Mouse (Mus musculus): ENCODE data around the gene Ctdspl. TPM values are rescaled to one million over a fixed set of nuclear protein-coding genes. Genes with fewer than 3 reads are reported as not detected.

Gene Ctdspl
- polyA plus RNA-seq, 1 experiment from 2014 or later, result 21.3 TPM

GRCm38 (mm10) chr9:118924554-118925085 is 1.6 kb upstream of the Ctdspl start:
- ATAC-seq (replicated peaks; ENCODE audit: low FRiP score, low TSS enrichment, low read depth), result no peak
- WGBS, result 19% methylated on average over 16 of the region's 16 CpGs

GRCm38 (mm10) chr9:118925286-118926110 is 755 bp upstream of the Ctdspl start:
- DNase-seq (ENCODE audit: low spot score), result peak; percentile 96
- Histone ChIP-seq H3K9ac (ENCODE audit: low read length) (peak overlapping the region; percentile 66), H3K27ac (ENCODE audit: low read depth) (peak overlapping the region; percentile 63), H3K9me3 (ENCODE audit: control insufficient read depth, low read length) (no peaks in the 10 kb centered on the region), H3K4me3 (ENCODE audit: low read depth, low read length) (peak overlapping the region; percentile 88), H3K36me3 (ENCODE audit: control insufficient read depth, insufficient read depth, low read length) (0 out of 2 replicates have a peak, but pooled peaks cover 3% of the 10 kb centered on the region), H3K4me1 (replicated peaks; ENCODE audit: control insufficient read depth, insufficient read depth, low read length) (peaks cover 20% of the 10 kb centered on the region), H3K4me2 (ENCODE audit: low read length) (peak overlapping the region; percentile 96), H3K27me3 (replicated peaks; ENCODE audit: control insufficient read depth, insufficient read depth, low read length) (no peaks in the 10 kb centered on the region)
- WGBS, result under 1% methylated on average over 51 of the region's 53 CpGs
- peak; percentile 79 for ATAC-seq (replicated peaks; ENCODE audit: low FRiP score, low TSS enrichment, low read depth)

More at GRCm38 (mm10) chr9:118924554-118925085, 1.6 kb upstream of the Ctdspl start:
- no peak for DNase-seq (ENCODE audit: low spot score)
- H3K4me3 ChIP-seq (ENCODE audit: low read depth, low read length), result peak overlapping the region; percentile 88
- H3K36me3 ChIP-seq (ENCODE audit: control insufficient read depth, insufficient read depth, low read length), result no peaks in the 10 kb centered on the region
- peaks cover 17% of the 10 kb centered on the region for H3K4me1 ChIP-seq (replicated peaks; ENCODE audit: control insufficient read depth, insufficient read depth, low read length)
- H3K27me3 ChIP-seq (replicated peaks; ENCODE audit: control insufficient read depth, insufficient read depth, low read length), result no peaks in the 10 kb centered on the region
- peak overlapping the region; percentile 66; the same call in 1 of the 2 replicates for H3K9ac ChIP-seq (ENCODE audit: low read length)
- H3K4me2 ChIP-seq (ENCODE audit: low read length), result peak overlapping the region; percentile 96
- H3K27ac ChIP-seq (ENCODE audit: low read depth), result peak overlapping the region; percentile 63; the same call in 1 of the 2 replicates
- H3K9me3 ChIP-seq (ENCODE audit: control insufficient read depth, low read length), result no peaks in the 10 kb centered on the region

DNA sequence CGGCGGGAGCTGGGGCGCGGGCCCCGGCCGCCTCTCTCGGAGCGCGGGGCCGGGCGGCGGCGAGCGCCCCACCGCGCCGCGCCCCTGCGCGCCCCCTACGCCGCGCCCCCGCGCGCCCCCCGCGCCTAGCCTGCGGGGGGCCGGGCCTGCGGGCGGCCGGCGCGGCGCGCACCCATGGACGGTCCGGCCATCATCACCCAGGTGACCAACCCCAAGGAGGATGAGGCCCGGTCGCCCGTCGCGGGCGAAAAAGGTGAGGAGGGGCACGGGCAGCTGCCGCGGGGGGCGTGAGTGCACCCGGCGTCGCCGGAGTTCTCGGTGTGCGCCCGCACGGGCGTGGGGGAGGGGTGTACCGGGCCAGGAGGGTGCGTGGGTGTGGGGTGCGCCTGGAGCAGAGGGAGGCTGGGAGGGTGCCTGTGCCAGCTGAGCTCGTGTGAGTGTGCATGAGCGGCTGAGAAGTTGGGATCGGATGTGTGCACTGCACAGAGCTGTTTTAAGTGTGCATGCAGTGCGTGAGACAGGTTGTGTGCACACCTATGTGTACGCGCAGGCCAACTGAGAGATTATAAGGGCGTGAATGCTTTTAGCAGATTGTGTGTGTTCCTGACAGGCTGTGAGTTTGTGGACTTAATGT is 552 bp downstream of the Ctdspl start:
- WGBS, result 3% methylated on average over 39 of the region's 68 CpGs
- H3K27ac ChIP-seq (ENCODE audit: low read depth), result peak overlapping the region; percentile 63
- 0 out of 2 replicates have a peak, but pooled peaks cover 5% of the 10 kb centered on the region for H3K36me3 ChIP-seq (ENCODE audit: control insufficient read depth, insufficient read depth, low read length)
- no peaks in the 10 kb centered on the region for H3K9me3 ChIP-seq (ENCODE audit: control insufficient read depth, low read length)
- H3K4me2 ChIP-seq (ENCODE audit: low read length), result peak overlapping the region; percentile 96
- H3K4me3 ChIP-seq (ENCODE audit: low read depth, low read length), result peak overlapping the region; percentile 88
- ATAC-seq (replicated peaks; ENCODE audit: low FRiP score, low TSS enrichment, low read depth) (peak; percentile 12; the same call in 1 of the 2 replicates), DNase-seq (ENCODE audit: low spot score) (no peak)
- no peaks in the 10 kb centered on the region for H3K27me3 ChIP-seq (replicated peaks; ENCODE audit: control insufficient read depth, insufficient read depth, low read length)
- H3K9ac ChIP-seq (ENCODE audit: low read length), result peak overlapping the region; percentile 66
- peaks cover 20% of the 10 kb centered on the region for H3K4me1 ChIP-seq (replicated peaks; ENCODE audit: control insufficient read depth, insufficient read depth, low read length)

DNA sequence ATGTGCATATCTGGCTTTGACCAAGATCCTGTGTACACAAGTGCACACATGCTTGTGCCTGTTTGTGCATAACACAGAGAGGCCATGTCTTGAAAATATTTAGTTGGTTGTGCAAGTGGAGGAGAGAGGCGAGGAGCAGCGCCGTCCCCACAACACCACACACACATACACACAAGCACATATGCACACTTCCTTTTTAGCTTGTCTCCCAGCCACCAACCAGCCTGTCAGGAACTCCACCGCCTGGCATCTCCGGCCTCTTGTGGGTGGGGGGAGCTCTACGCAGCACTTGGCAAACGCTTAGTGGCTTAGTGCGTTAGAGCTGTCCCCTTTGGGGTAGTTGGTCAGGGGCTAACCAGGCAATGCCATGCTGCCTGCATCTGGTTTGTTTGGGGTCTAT is 1.2 kb downstream of the Ctdspl start:
- DNase-seq (ENCODE audit: low spot score) (no peak), ATAC-seq (replicated peaks; ENCODE audit: low FRiP score, low TSS enrichment, low read depth) (no peak)
- no peaks in the 10 kb centered on the region for H3K9me3 ChIP-seq (ENCODE audit: control insufficient read depth, low read length)
- H3K27ac ChIP-seq (ENCODE audit: low read depth), result no peak overlapping the region; the same call in 1 of the 2 replicates
- H3K36me3 ChIP-seq (ENCODE audit: control insufficient read depth, insufficient read depth, low read length), result 0 out of 2 replicates have a peak, but pooled peaks cover 5% of the 10 kb centered on the region
- peak overlapping the region; percentile 96 for H3K4me2 ChIP-seq (ENCODE audit: low read length)
- H3K4me3 ChIP-seq (ENCODE audit: low read depth, low read length), result peak overlapping the region; percentile 88
- no peaks in the 10 kb centered on the region for H3K27me3 ChIP-seq (replicated peaks; ENCODE audit: control insufficient read depth, insufficient read depth, low read length)
- WGBS, result 28% methylated on average over 8 of the region's 8 CpGs
- H3K4me1 ChIP-seq (replicated peaks; ENCODE audit: control insufficient read depth, insufficient read depth, low read length), result peaks cover 20% of the 10 kb centered on the region
- H3K9ac ChIP-seq (ENCODE audit: low read length), result peak overlapping the region; percentile 14; the same call in 1 of the 2 replicates

DNA sequence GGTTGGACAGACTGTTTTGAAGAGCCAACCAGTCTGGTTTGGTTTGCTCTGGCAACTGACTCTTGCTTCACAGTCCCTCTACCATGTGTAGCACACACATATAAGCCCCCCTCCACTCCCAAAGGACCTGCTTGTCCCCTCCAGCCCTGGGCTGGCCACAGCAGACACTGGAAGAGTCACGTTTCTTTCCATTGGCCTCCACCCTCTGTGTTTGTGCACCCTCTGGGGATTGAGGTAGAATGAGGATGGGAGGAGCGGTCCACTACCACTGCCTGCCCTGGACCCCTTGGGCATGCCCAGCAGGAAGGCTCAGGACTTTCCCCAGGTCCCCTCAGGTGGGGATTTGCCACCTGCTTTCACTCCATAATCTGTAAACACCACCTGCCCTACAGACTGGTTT is 1.8 kb downstream of the Ctdspl start:
- Histone ChIP-seq H3K4me2 (ENCODE audit: low read length) (peak overlapping the region; percentile 96), H3K27ac (ENCODE audit: low read depth) (peak overlapping the region; percentile 54; the same call in 1 of the 2 replicates), H3K4me3 (ENCODE audit: low read depth, low read length) (peak overlapping the region; percentile 88), H3K9me3 (ENCODE audit: control insufficient read depth, low read length) (no peaks in the 10 kb centered on the region), H3K27me3 (replicated peaks; ENCODE audit: control insufficient read depth, insufficient read depth, low read length) (no peaks in the 10 kb centered on the region), H3K9ac (ENCODE audit: low read length) (peak overlapping the region; percentile 14; the same call in 1 of the 2 replicates), H3K4me1 (replicated peaks; ENCODE audit: control insufficient read depth, insufficient read depth, low read length) (peaks cover 20% of the 10 kb centered on the region), H3K36me3 (ENCODE audit: control insufficient read depth, insufficient read depth, low read length) (0 out of 2 replicates have a peak, but pooled peaks cover 5% of the 10 kb centered on the region)
- DNase-seq (ENCODE audit: low spot score) (no peak), ATAC-seq (replicated peaks; ENCODE audit: low FRiP score, low TSS enrichment, low read depth) (no peak)
- 53% methylated on average over 2 of the region's 2 CpGs for WGBS

- 36% methylated on average over 7 of the region's 7 CpGs for WGBS
Observed at GRCm38 (mm10) chr9:118928656-118929055, 2.4 kb downstream of the Ctdspl start.

DNA sequence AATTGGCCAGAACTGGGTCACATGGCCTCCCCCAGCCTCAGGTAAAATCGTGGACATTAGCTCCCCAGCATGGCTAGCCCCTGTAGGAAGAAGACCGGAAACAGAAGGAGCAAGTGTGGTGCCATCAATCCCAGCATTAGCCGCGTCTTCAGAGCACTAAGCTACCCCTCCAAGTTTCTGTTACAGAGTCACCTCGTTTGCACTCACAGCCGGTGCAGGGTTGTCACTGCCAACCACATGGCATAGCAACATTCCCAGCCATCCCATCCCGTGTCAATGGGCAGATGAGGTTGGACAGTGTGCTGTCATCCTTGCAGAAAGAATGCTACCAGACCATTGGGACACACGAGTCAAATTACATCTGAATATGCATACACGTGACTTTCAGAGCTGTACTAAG is 4.4 kb downstream of the Ctdspl start:
- Histone ChIP-seq H3K27me3 (replicated peaks; ENCODE audit: control insufficient read depth, insufficient read depth, low read length) (no peaks in the 10 kb centered on the region), H3K9me3 (ENCODE audit: control insufficient read depth, low read length) (no peaks in the 10 kb centered on the region), H3K4me2 (ENCODE audit: low read length) (no peak overlapping the region), H3K4me1 (replicated peaks; ENCODE audit: control insufficient read depth, insufficient read depth, low read length) (peaks cover 26% of the 10 kb centered on the region), H3K9ac (ENCODE audit: low read length) (no peak overlapping the region), H3K36me3 (ENCODE audit: control insufficient read depth, insufficient read depth, low read length) (0 out of 2 replicates have a peak, but pooled peaks cover 5% of the 10 kb centered on the region), H3K27ac (ENCODE audit: low read depth) (no peak overlapping the region), H3K4me3 (ENCODE audit: low read depth, low read length) (no peak overlapping the region)
- WGBS, result 77% methylated on average over 9 of the region's 9 CpGs
- DNase-seq (ENCODE audit: low spot score), result no peak
- no peak for ATAC-seq (replicated peaks; ENCODE audit: low FRiP score, low TSS enrichment, low read depth)

More at GRCm38 (mm10) chr9:118928656-118929055, 2.4 kb downstream of the Ctdspl start:
- DNase-seq (ENCODE audit: low spot score), result no peak
- Histone ChIP-seq H3K9ac (ENCODE audit: low read length) (no peak overlapping the region), H3K27me3 (replicated peaks; ENCODE audit: control insufficient read depth, insufficient read depth, low read length) (no peaks in the 10 kb centered on the region), H3K27ac (ENCODE audit: low read depth) (peak overlapping the region; percentile 54; the same call in 1 of the 2 replicates), H3K36me3 (ENCODE audit: control insufficient read depth, insufficient read depth, low read length) (0 out of 2 replicates have a peak, but pooled peaks cover 5% of the 10 kb centered on the region), H3K4me3 (ENCODE audit: low read depth, low read length) (no peak overlapping the region), H3K4me1 (replicated peaks; ENCODE audit: control insufficient read depth, insufficient read depth, low read length) (peaks cover 20% of the 10 kb centered on the region), H3K9me3 (ENCODE audit: control insufficient read depth, low read length) (no peaks in the 10 kb centered on the region), H3K4me2 (ENCODE audit: low read length) (peak overlapping the region; percentile 96)
- no peak for ATAC-seq (replicated peaks; ENCODE audit: low FRiP score, low TSS enrichment, low read depth)

- Histone ChIP-seq H3K4me2 (ENCODE audit: low read length) (no peak overlapping the region), H3K27ac (ENCODE audit: low read depth) (no peak overlapping the region)
Observed at GRCm38 (mm10) chr9:118933800-118934199, 7.5 kb downstream of the Ctdspl start.

More at GRCm38 (mm10) chr9:118933800-118934199, 7.5 kb downstream of the Ctdspl start:
- Histone ChIP-seq H3K9ac (ENCODE audit: low read length) (no peak overlapping the region), H3K4me3 (ENCODE audit: low read depth, low read length) (no peak overlapping the region), H3K36me3 (ENCODE audit: control insufficient read depth, insufficient read depth, low read length) (0 out of 2 replicates have a peak, but pooled peaks cover 5% of the 10 kb centered on the region), H3K9me3 (ENCODE audit: control insufficient read depth, low read length) (no peaks in the 10 kb centered on the region), H3K27me3 (replicated peaks; ENCODE audit: control insufficient read depth, insufficient read depth, low read length) (no peaks in the 10 kb centered on the region), H3K4me1 (replicated peaks; ENCODE audit: control insufficient read depth, insufficient read depth, low read length) (peaks cover 21% of the 10 kb centered on the region)
- ATAC-seq (replicated peaks; ENCODE audit: low FRiP score, low TSS enrichment, low read depth), result no peak
- no peak for DNase-seq (ENCODE audit: low spot score)
- WGBS, result 83% methylated on average over 9 of the region's 9 CpGs
